Mouse (Mus musculus) liver, adult (tissue): ENCODE measurements around the gene Taar3.

ENCODE experiments used
- GATA4 ChIP-seq: IDR thresholded peaks from 2 replicates; pipeline ENCODE4 v1.6.1; 2014; ENCODE audit warnings: mild to moderate bottlenecking, low read length; ENCODE audit not compliant: insufficient replicate concordance

The Taar3 gene

GRCm38 (mm10) chr10:23971256-23971655, 21.9 kb downstream of the Taar3 start:
- TF ChIP-seq GATA4, result no peak

- no peak for TF ChIP-seq GATA4
Measured at GRCm38 (mm10) chr10:23977958-23978357, 28.6 kb downstream of the Taar3 start.

GRCm38 (mm10) chr10:23978901-23979705, 29.7 kb downstream of the Taar3 start:
- no peak for TF ChIP-seq GATA4

GRCm38 (mm10) chr10:23985546-23985945, 36.2 kb downstream of the Taar3 start, which contains the start of gene Taar6:
TSS of gene Taar6 (minus strand) at chr10:23985646.
- TF ChIP-seq GATA4, result no peak

- no peak for TF ChIP-seq GATA4
Measured at GRCm38 (mm10) chr10:23986419-23986818, 37.1 kb downstream of the Taar3 start.

GRCm38 (mm10) chr10:23993381-23993780, 44.0 kb downstream of the Taar3 start, which contains the start of gene Taar7a:
TSS of gene Taar7a (minus strand) at chr10:23993481.
- TF ChIP-seq GATA4, result no peak

GRCm38 (mm10) chr10:23999639-24000038, 50.3 kb downstream of the Taar3 start, which contains the start of gene Taar7b:
TSS of gene Taar7b (plus strand) at chr10:23999939.
- no peak for TF ChIP-seq GATA4
